Mouse (Mus musculus): ENCODE results near the gene Enpp7. TPM values are rescaled to one million over a fixed set of nuclear protein-coding genes. Genes with fewer than 3 reads are reported as not detected.

The Enpp7 gene
- polyA plus RNA-seq, 1 experiment, result not detected

- Histone ChIP-seq H3K4me3 (replicated peaks) (peak overlapping the region; percentile 67), H3K27me3 (replicated peaks) (peaks cover 91% of the 10 kb centered on the region), H3K9me3 (no peaks in the 10 kb centered on the region), H3K4me1 (peaks cover 32% of the 10 kb centered on the region), H3K36me3 (replicated peaks; ENCODE audit: low read length) (peaks cover 7% of the 10 kb centered on the region)
- no peak for TF ChIP-seq FLI1 (IDR thresholded peaks at IDR 0.05; ENCODE audit: low read length)
- TF ChIP-seq GATA1 (IDR thresholded peaks at IDR 0.05; ENCODE audit: borderline replicate concordance, low read length), result no peak
These were observed 46.0 kb downstream of the Enpp7 start for GRCm38 (mm10) chr11:119033874-119034558.

- Histone ChIP-seq H3K27me3 (replicated peaks) (peaks cover 87% of the 10 kb centered on the region), H3K36me3 (replicated peaks; ENCODE audit: low read length) (peaks cover 10% of the 10 kb centered on the region), H3K4me1 (peaks cover 33% of the 10 kb centered on the region), H3K4me3 (replicated peaks) (no peak overlapping the region), H3K9me3 (no peaks in the 10 kb centered on the region)
- TF ChIP-seq GATA1 (IDR thresholded peaks at IDR 0.05; ENCODE audit: borderline replicate concordance, low read length) (no peak), FLI1 (IDR thresholded peaks at IDR 0.05; ENCODE audit: low read length) (no peak)
These were observed 46.6 kb downstream of the Enpp7 start for GRCm38 (mm10) chr11:119034635-119035034.

- Histone ChIP-seq H3K9me3 (no peaks in the 10 kb centered on the region), H3K27me3 (replicated peaks) (peaks cover 86% of the 10 kb centered on the region), H3K4me1 (peaks cover 39% of the 10 kb centered on the region), H3K4me3 (replicated peaks) (peak overlapping the region; percentile 46), H3K36me3 (replicated peaks; ENCODE audit: low read length) (peaks cover 10% of the 10 kb centered on the region)
- no peak for TF ChIP-seq FLI1 (IDR thresholded peaks at IDR 0.05; ENCODE audit: low read length)
- no peak for TF ChIP-seq GATA1 (IDR thresholded peaks at IDR 0.05; ENCODE audit: borderline replicate concordance, low read length)
These were observed 47.2 kb downstream of the Enpp7 start for GRCm38 (mm10) chr11:119035094-119035685.

GRCm38 (mm10) chr11:119035686-119036165, 47.7 kb downstream of the Enpp7 start:
- no peak for TF ChIP-seq FLI1 (IDR thresholded peaks at IDR 0.05; ENCODE audit: low read length)
- TF ChIP-seq GATA1 (IDR thresholded peaks at IDR 0.05; ENCODE audit: borderline replicate concordance, low read length), result no peak
- Histone ChIP-seq H3K36me3 (replicated peaks; ENCODE audit: low read length) (peaks cover 10% of the 10 kb centered on the region), H3K4me3 (replicated peaks) (no peak overlapping the region), H3K27me3 (replicated peaks) (peaks cover 81% of the 10 kb centered on the region), H3K9me3 (no peaks in the 10 kb centered on the region), H3K4me1 (peaks cover 43% of the 10 kb centered on the region)

- H3K9me3 ChIP-seq, result no peaks in the 10 kb centered on the region
- H3K4me1 ChIP-seq, result peaks cover 47% of the 10 kb centered on the region
- H3K36me3 ChIP-seq (replicated peaks; ENCODE audit: low read length), result peaks cover 10% of the 10 kb centered on the region
- H3K4me3 ChIP-seq (replicated peaks), result peak overlapping the region; percentile 62
- peaks cover 80% of the 10 kb centered on the region for H3K27me3 ChIP-seq (replicated peaks)
- TF ChIP-seq GATA1 (IDR thresholded peaks at IDR 0.05; ENCODE audit: borderline replicate concordance, low read length) (no peak), FLI1 (IDR thresholded peaks at IDR 0.05; ENCODE audit: low read length) (no peak)
These were observed 48.5 kb downstream of the Enpp7 start for GRCm38 (mm10) chr11:119036447-119036846.

GRCm38 (mm10) chr11:119036934-119037779, 49.2 kb downstream of the Enpp7 start:
- Histone ChIP-seq H3K27me3 (replicated peaks) (peaks cover 82% of the 10 kb centered on the region), H3K36me3 (replicated peaks; ENCODE audit: low read length) (peaks cover 10% of the 10 kb centered on the region), H3K9me3 (no peaks in the 10 kb centered on the region), H3K4me1 (peaks cover 54% of the 10 kb centered on the region), H3K4me3 (replicated peaks) (peak overlapping the region; percentile 53)
- no peak for TF ChIP-seq GATA1 (IDR thresholded peaks at IDR 0.05; ENCODE audit: borderline replicate concordance, low read length)
- TF ChIP-seq FLI1 (IDR thresholded peaks at IDR 0.05; ENCODE audit: low read length), result no peak

- Histone ChIP-seq H3K9me3 (no peaks in the 10 kb centered on the region), H3K4me1 (peaks cover 61% of the 10 kb centered on the region), H3K27me3 (replicated peaks) (peaks cover 85% of the 10 kb centered on the region), H3K4me3 (replicated peaks) (no peak overlapping the region), H3K36me3 (replicated peaks; ENCODE audit: low read length) (peaks cover 10% of the 10 kb centered on the region)
- TF ChIP-seq FLI1 (IDR thresholded peaks at IDR 0.05; ENCODE audit: low read length), result no peak
These were observed 49.9 kb downstream of the Enpp7 start for GRCm38 (mm10) chr11:119037780-119038401.

GRCm38 (mm10) chr11:119038744-119039484, 50.9 kb downstream of the Enpp7 start:
- peaks cover 85% of the 10 kb centered on the region for H3K27me3 ChIP-seq (replicated peaks)

More at GRCm38 (mm10) chr11:119038744-119039484, 50.9 kb downstream of the Enpp7 start:
- Histone ChIP-seq H3K4me1 (peaks cover 69% of the 10 kb centered on the region), H3K4me3 (replicated peaks) (no peak overlapping the region), H3K9me3 (no peaks in the 10 kb centered on the region), H3K36me3 (replicated peaks; ENCODE audit: low read length) (peaks cover 10% of the 10 kb centered on the region)
- no peak for TF ChIP-seq GATA1 (IDR thresholded peaks at IDR 0.05; ENCODE audit: borderline replicate concordance, low read length)
- no peak for TF ChIP-seq FLI1 (IDR thresholded peaks at IDR 0.05; ENCODE audit: low read length)
